Mouse (Mus musculus) neural tube, embryonic 11.5 days (tissue): ENCODE results near the gene Clba1. TPM values are rescaled to one million over a fixed set of nuclear protein-coding genes. Genes with fewer than 3 reads are reported as not detected.
A peak's percentile ranks its signal among the peaks of the same experiment; 100 is the strongest.

Experiments
- ATAC-seq: fragments of 200-750 bp; cut with Nextera tagmentation; 2 replicates; pipeline ENCODE4 v1.8.0; 2017; ENCODE audit warnings: moderate number of reproducible peaks, mild to moderate bottlenecking, moderate TSS enrichment, moderate library complexity; ENCODE audit not compliant: insufficient read depth, low FRiP score, low TSS enrichment
- DNase-seq: peaks from one replicate; pipeline ENCODE4 v3.0.0-alpha.2; 2015; ENCODE audit warnings: low spot score
- H3K27ac ChIP-seq: fragments of 300-500 bp; sonication (generic); 2 replicates; pipeline ENCODE4 v1.5.1; 2014; ENCODE audit warnings: low read depth, mild to moderate bottlenecking, low read length
- H3K27me3 ChIP-seq: fragments of 300-500 bp; sonication (generic); 2 replicates; pipeline ENCODE4 v1.6.1; 2014; ENCODE audit warnings: mild to moderate bottlenecking, low read length, mixed read lengths; ENCODE audit not compliant: control insufficient read depth, insufficient read depth
- H3K36me3 ChIP-seq: fragments of 300-500 bp; sonication (generic); 2 replicates; pipeline ENCODE4 v1.6.1; 2014; ENCODE audit warnings: mild to moderate bottlenecking, low read length, moderate library complexity, mixed read lengths; ENCODE audit not compliant: control insufficient read depth, insufficient read depth
- H3K4me1 ChIP-seq: fragments of 300-500 bp; sonication (generic); 2 replicates; pipeline ENCODE4 v1.6.1; 2014; ENCODE audit warnings: low read length, mixed read lengths; ENCODE audit not compliant: control insufficient read depth, insufficient read depth
- H3K4me2 ChIP-seq: fragments of 300-500 bp; sonication (generic); 2 replicates; pipeline ENCODE4 v1.6.1; 2014; ENCODE audit warnings: low read depth, mild to moderate bottlenecking, moderate library complexity
- H3K4me3 ChIP-seq: fragments of 300-500 bp; sonication (generic); 2 replicates; pipeline ENCODE4 v1.5.1; 2014; ENCODE audit warnings: low read depth, low read length
- H3K9ac ChIP-seq: fragments of 300-500 bp; sonication (generic); 2 replicates; pipeline ENCODE4 v1.6.1; 2014; ENCODE audit warnings: mild to moderate bottlenecking, low read length
- H3K9me3 ChIP-seq: fragments of 300-500 bp; sonication (generic); 2 replicates; pipeline ENCODE4 v1.6.1; 2016; ENCODE audit warnings: low read length; ENCODE audit not compliant: control insufficient read depth
- WGBS: fragments of 180-500 bp; shearing (Covaris S2); extraction: QIAGEN DNeasy Blood & Tissue Kit; methylation state at CpG from one replicate; pipeline ENCODE4 v1.1.7; 2014; 5-methylcytosine and 5-hydroxymethylcytosine counted together
- polyA plus RNA-seq: library from polyadenylated mRNA; unstranded; fragments of >200 nt; fragmentation: Nextera tagmentation; extraction: Ambion mirVana; gene quantifications from 2 replicates; pipeline ENCODE4 v1.2.1, GENCODE M21; 2014

The Clba1 gene
- polyA plus RNA-seq, 1 experiment from 2014 or later: 14.0 TPM

DNA sequence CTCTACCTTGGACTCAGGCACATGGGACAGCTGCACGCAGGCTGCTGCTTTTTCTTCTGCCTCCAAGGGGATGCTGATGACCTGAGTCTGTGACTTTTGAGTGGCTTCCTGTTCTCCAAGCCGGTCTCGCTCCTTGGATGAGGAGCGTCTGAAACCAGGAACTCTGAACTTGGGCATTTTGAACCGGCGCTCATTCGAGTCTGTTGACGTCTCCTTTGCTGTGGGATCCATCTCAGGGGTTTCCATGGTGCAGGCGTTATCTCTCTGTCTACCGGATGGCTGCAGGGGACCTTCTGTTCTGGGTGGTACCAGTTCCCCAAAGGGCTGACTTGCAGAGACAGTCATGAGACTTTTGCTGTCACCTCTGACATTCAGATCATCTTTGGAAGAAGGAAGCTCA, 34.3 kb upstream of the Clba1 start:
- no peak for ATAC-seq
- Histone ChIP-seq H3K36me3 (no peaks in the 10 kb centered on the region), H3K4me1 (no peaks in the 10 kb centered on the region), H3K4me3 (no peak overlapping the region), H3K4me2 (no peak overlapping the region), H3K27ac (no peak overlapping the region), H3K9ac (no peak overlapping the region), H3K27me3 (no peaks in the 10 kb centered on the region), H3K9me3 (no peaks in the 10 kb centered on the region)
- 98% methylated on average over 10 of the region's 10 CpGs for WGBS
- no peak for DNase-seq

DNA sequence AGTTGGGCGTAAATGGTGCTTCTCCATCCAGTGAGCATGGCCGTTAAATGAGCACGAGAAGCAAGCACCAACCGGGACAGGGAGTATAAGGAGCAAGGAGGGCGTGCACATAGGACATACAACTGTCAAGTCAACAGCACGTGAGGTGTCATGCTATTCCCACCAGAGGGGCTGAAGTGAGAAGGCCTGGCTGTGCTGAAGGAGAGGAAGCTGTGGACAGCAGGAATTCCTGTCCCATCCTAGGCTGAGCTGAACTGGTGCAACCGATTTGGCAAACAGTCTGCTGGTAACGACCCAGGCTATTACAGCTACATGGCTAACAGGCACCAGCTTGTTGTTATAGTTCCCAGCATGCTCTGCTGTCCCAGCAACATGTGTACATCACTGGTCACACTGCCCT, 17.7 kb upstream of the Clba1 start:
- Histone ChIP-seq H3K4me1 (peaks cover 3% of the 10 kb centered on the region; the same call in 1 of the 2 replicates), H3K36me3 (no peaks in the 10 kb centered on the region), H3K4me3 (no peak overlapping the region), H3K27me3 (no peaks in the 10 kb centered on the region), H3K9ac (no peak overlapping the region), H3K4me2 (no peak overlapping the region), H3K9me3 (no peaks in the 10 kb centered on the region), H3K27ac (no peak overlapping the region)
- ATAC-seq: no peak
- 73% methylated on average over 8 of the region's 8 CpGs for WGBS
- no peak for DNase-seq

DNA sequence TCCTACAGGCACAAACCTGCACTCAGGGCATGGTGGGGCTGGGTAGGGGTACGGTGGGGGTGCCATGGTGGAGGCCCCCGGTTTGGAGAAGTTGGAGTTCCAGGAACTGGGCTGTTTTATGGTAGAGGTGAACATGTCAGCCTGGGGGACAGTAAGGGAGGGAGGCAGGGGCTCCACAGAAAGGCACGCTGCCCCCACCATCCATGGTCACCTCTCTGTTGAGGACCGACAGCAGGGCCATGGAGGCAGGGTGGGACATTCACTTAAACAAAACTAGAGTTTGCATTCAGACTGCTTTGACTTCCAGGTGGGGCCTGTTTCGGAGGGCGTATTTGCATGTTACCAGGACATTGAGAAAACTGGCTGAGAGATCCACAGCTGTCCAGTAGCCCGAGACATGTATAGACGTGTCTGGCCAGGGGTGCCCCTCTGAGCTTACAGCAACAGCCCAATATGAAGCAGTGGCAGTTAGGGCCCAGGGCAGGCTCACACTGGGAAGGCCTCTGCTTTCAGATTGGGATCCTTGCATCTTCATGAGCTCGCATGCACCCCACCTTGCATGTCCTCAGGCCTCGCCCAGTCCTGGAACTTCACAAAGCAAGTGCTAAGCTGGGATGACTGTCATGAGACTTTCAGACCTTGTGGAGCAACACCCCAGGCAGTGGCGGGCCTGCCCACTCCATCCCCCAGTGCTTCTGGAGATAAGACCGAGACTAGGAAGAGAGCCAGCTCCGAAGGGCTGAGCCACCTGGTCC, 15.0 kb upstream of the Clba1 start:
- Histone ChIP-seq H3K9me3 (no peaks in the 10 kb centered on the region), H3K27ac (no peak overlapping the region), H3K36me3 (no peaks in the 10 kb centered on the region), H3K9ac (no peak overlapping the region), H3K27me3 (no peaks in the 10 kb centered on the region), H3K4me2 (no peak overlapping the region), H3K4me3 (no peak overlapping the region), H3K4me1 (peaks cover 3% of the 10 kb centered on the region; the same call in 1 of the 2 replicates)
- WGBS: 81% methylated on average over 13 of the region's 13 CpGs
- no peak for ATAC-seq
- no peak for DNase-seq

DNA sequence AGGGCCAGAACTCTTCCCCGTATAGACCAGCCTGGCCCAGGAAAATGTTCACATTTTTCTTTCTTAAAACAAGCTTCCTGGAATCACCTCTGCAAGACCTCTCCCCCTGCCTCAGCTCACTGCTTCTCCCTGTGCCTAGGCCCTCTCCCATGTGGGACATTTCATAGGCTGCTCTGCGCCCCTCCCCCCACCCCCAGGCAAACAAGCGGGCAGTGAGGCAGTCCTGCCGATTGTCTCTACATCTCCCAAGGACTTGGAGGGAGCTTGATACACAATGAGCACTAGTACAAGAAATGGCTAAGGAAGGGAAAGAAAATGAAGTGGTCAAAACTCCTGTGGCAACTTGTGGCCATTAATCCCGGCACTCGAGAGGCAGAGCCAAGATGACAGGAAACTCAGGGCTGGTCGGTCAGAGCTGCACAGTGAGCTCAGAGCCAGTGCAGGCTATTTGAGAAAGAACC, 14.4 kb upstream of the Clba1 start:
- Histone ChIP-seq H3K36me3 (no peaks in the 10 kb centered on the region), H3K27me3 (no peaks in the 10 kb centered on the region), H3K4me3 (no peak overlapping the region), H3K4me1 (peaks cover 3% of the 10 kb centered on the region; the same call in 1 of the 2 replicates), H3K4me2 (no peak overlapping the region), H3K9ac (no peak overlapping the region), H3K27ac (no peak overlapping the region), H3K9me3 (no peaks in the 10 kb centered on the region)
- DNase-seq: no peak
- no peak for ATAC-seq
- WGBS: 46% methylated on average over 7 of the region's 7 CpGs

DNA sequence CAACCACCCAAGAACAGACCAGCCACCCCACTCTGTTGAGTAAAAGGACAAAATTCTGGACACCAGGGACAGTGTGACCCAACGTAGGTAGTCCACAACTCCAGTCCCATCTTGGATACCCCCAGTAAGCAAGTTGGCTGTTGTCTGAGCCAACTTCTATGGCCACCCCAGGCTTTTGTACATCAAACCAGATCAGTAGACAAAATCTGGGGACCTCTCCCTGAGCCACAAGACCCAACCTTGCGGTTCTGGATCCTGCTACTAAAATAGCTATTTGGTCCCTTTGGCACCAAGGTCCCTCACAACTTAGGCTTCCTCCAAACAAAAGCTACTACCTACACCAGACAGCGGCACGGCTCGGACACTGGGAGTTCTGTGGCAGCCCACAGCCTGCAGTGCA, 13.7 kb upstream of the Clba1 start:
- peaks cover 3% of the 10 kb centered on the region; the same call in 1 of the 2 replicates for H3K4me1 ChIP-seq
- no peak overlapping the region for H3K9ac ChIP-seq
- H3K36me3 ChIP-seq: no peaks in the 10 kb centered on the region
- no peak overlapping the region for H3K27ac ChIP-seq
- 90% methylated on average over 5 of the region's 5 CpGs for WGBS
- H3K27me3 ChIP-seq: no peaks in the 10 kb centered on the region
- DNase-seq (no peak), ATAC-seq (no peak)
- H3K4me2 ChIP-seq: no peak overlapping the region
- no peak overlapping the region for H3K4me3 ChIP-seq
- no peaks in the 10 kb centered on the region for H3K9me3 ChIP-seq

DNA sequence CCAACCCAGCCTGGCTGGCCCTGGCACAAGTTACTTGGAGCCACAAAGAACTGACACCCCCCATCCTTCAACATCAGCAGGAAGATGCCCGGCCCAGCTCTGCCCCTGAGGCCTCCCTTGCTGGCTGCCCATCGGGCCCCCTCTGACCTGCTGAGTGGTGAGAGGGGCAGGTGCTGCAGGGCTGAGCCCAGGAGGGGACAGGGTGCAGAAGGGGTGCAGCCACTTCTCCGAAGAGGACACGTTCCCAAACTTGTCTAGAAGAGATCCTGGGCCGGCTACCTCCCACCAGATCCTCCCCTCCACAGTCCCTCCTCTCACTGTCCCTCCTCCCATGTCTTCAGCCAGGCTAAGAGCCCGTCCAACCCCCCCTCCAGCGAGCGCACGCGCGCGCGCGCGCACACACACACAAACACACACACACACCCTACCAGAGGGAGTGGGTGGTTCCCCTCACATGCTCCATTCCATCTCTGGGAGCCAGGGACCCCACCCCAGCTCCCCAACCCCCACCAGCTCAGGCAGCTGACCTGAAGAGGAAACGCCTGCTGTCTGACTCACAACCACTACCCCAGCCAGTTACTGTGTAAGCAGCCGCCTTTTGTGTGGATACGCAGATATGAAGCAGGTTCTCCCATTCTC, 13.2 kb upstream of the Clba1 start:
- Histone ChIP-seq H3K9me3 (no peaks in the 10 kb centered on the region), H3K27ac (no peak overlapping the region), H3K4me3 (no peak overlapping the region), H3K9ac (0 out of 2 replicates have a peak overlapping the region, but pooled peaks have one; percentile 6), H3K4me2 (no peak overlapping the region), H3K4me1 (peaks cover 3% of the 10 kb centered on the region; the same call in 1 of the 2 replicates), H3K36me3 (no peaks in the 10 kb centered on the region), H3K27me3 (peaks cover 1% of the 10 kb centered on the region; the same call in 1 of the 2 replicates)
- ATAC-seq (no peak), DNase-seq (no peak)
- WGBS: 78% methylated on average over 18 of the region's 18 CpGs

DNA sequence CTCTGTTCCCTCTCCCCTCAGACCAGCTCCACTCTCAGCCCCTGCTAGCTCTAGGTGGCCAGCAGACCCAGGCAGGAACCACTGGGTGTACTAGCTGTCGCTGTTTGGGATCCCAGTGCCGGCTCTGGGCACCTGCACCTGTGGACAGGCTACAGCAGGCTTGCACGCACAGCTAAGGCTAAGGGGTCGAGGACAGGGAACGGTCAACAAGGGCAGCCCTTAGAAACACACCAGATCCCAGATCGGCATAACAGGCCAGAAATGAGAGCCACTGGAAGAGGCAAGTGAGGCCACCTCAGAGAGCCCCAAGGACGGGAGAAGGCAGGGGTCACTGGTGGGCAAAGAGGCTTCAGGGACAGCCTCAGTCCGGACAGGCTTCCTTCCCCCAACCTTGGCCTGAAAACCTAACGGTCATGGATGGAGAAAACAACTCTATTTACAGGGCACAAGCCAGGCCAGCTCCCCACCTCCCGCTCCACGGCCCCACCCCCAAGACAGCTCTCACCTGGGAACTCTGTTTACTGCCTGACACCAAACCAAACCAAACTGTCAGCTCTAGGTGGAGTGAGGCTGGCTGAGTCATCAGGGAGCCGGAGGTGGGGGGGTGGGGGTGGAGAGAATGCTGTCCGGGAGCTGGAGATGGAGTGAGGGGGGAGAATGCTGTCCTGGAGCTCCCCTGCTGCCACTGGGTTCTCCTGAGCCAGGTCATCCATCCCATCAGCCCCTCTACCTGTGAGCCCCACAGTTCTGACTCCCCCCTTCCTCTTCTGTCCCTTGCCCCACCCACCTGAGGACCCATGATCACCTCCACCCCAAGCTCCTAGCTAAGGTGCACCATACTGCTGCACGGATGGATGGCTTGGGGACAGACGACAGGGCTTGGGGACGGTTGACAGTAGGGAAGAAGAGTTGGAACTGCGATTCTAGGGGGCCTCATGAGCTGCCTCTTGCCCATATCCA, 11.9 kb upstream of the Clba1 start:
- Histone ChIP-seq H3K27me3 (peaks cover 13% of the 10 kb centered on the region), H3K4me1 (peaks cover 6% of the 10 kb centered on the region; the same call in 1 of the 2 replicates), H3K9me3 (no peaks in the 10 kb centered on the region), H3K9ac (no peak overlapping the region), H3K4me3 (no peak overlapping the region), H3K27ac (no peak overlapping the region), H3K36me3 (no peaks in the 10 kb centered on the region), H3K4me2 (no peak overlapping the region)
- WGBS: 51% methylated on average over 17 of the region's 17 CpGs
- DNase-seq: no peak
- no peak for ATAC-seq

DNA sequence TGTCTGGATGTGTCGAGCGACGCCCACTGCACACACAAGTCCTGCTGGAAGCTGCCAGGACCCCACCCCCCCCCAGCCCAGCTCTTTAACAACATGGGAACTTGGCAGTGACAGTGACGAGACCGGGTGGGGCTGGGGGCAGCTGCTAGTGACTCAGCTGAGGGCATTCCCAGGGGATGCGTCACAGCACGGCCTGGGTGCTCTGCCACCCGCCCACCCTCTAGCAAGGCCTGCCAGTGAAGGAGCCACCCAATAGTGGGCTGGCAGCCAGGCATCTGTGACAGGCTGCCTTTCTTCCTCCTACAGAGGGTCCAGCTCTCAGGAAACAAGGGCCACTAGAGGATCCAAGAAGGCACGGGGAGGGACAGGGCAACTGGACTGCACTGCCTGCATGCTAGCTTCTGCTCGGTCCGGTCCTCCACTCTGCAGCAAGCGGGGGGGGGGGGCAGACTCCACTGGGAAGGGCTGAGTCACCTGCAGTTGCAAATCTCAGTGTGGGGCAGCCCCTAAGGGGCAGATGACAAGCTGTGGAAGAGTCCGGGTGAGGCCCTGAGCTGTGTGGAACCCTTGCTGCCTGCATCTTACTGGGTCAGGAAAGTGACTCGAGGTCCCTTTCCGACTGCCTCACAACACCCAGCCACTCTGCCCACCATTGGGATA, 10.9 kb upstream of the Clba1 start:
- no peak for ATAC-seq
- Histone ChIP-seq H3K36me3 (no peaks in the 10 kb centered on the region), H3K4me2 (no peak overlapping the region), H3K9me3 (no peaks in the 10 kb centered on the region), H3K4me3 (no peak overlapping the region), H3K27ac (no peak overlapping the region), H3K27me3 (peaks cover 13% of the 10 kb centered on the region), H3K9ac (no peak overlapping the region), H3K4me1 (peaks cover 9% of the 10 kb centered on the region; the same call in 1 of the 2 replicates)
- 70% methylated on average over 15 of the region's 15 CpGs for WGBS
- no peak for DNase-seq
